Mouse (Mus musculus) c-Kit-positive CD71-positive TER-119-positive erythroid progenitor cells, embryonic 14.5 days (primary cell): Measurements from ENCODE around the gene Tram2.

Source experiments
- DNase-seq: peaks from one replicate; pipeline ENCODE4 v3.0.0-alpha.2; 2013; ENCODE audit warnings: low spot score

The Tram2 gene

DNA sequence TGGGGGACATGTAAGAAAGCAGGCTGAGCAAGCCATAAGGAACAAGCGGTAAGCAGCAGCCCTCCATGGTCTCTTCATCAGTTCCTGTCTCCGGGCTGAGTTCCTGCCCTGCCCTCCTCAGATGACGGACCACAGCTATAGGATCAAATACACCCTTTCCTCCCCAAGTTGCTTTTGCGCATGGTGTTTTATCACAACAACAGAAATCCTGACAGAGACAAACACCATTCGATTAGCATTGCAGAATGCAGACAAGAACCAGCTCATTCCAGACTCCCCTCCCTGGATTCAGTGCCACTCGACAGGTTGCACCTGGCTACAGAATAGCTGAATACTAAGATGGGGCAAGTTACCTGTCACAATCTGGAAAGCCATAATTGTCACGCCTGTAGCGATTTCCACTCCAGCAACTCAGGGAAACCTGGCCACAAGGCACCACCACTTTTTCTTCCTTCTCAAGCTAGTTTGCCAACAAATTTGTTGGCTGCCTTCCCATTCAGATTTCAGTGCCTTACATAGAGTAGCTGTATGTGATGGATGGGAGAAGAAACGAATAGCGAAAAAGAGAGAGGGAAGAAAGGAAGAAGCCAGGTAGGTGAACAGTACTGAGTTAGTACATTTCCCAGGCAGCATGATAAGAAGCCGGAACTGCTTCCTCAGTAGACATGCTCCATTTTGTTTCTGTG, 11.3 kb downstream of the Tram2 start:
- DNase-seq = no peak

DNA sequence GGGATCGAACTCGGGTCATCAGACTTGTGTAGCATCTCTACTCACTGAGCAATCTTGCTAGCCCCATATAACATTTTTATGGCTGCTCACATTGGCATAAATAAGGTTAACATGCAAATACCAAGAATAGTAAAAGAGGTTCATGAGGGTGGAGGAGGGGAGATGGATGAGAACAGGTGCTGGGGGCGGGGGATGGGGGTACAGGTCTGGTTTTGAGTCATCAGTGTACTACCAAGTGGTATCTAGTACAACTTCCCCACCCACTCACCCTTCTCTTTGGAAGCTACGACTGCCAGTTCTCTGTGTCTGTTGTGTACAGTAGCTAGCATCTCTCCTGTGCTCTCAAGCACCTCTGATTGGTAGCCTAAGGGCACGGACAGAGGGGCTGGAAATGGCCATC, 14.9 kb downstream of the Tram2 start:
- no peak for DNase-seq

DNA sequence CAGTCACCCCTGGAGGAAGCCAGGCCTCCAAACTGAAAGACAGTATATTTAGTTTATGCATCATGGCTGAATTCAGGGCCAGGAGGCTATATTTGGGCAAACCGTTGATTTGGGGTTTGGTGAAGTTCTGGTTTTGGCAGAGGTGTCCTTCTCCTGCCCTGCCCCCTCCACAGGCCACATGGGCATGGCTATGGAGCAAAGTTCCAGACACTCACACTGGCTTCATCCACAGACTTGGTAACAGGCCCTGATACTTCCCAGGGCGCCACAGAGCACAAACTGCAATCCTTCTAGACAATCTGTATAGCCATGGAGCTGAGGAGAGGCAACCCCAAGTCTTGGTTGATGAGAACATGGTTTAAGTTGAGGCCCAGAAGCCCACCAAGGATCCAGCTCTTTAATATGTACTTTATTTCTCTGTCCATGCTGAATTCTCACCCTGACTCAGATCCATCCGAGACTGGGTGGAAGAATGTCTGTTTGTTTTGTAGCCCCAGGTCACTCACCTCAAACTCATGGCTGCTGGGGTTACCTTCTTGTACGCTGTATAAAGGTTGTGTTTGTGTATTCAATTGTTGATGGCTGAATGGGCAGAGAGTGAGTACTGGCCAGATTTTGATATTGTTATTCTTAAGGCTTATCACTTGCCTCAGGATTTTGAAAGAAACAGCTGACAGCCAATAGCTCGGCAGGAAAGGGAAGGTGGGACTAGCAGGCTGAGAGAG, 19.5 kb downstream of the Tram2 start:
- no peak for DNase-seq

DNA sequence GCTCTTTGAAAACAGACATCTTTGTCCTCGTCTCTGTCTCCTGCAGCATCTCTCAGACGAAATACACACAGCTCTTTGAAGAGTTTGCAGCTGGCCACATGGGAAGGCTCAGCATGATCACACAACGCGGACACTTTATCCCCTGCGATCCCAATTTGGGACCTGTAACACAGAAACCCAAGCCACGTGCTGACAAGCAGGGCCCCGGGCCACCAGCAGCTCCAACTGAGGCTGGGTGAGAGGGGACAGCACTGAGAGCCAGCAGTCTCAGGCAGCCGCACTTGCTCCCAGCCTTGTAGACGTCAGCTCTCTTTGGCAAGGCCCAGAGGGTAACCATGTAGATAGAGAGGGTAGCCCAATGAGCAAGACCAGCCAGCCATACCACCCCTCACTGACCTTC, 26.0 kb downstream of the Tram2 start:
- no peak for DNase-seq

DNA sequence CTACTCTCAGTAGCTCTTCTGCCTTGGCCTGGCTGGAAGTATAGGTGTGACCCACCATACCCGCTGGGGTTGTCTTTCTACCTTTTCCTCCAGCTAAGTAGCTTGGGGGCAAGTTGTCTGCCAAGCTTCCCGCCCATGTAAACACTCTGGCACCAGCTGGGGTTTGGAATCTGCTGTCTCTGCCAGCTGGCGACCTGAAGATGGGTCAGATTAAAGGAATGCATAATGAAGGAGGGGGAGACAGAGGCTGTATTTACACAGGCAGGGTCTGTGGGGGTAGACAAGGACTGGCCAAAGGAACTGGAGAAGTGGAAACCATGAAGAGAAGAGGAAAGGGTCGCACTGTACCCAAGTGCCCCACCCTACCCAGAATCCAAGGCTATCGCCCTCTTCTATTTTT, 26.4 kb downstream of the Tram2 start:
- no peak for DNase-seq

DNA sequence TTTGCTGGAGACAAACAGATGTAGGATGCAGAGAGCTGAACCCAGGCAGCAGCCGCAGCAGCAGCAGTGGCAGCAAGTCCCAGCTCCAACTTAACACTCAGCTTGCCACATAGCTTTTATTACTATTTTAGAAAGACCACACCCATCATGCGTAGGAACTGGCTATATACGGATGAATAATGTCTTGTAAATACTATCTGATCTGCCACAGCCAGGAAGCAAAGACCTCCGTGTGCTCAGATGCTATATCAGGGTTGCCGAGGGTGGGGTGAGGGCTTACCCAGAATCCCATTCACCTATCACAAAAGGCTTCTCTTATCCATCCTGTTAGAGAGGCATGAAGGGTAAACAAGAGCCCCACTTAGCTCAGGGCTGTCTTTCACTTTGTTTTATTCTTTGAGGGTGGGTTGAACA, 26.9 kb downstream of the Tram2 start:
- DNase-seq = peak; percentile 11

DNA sequence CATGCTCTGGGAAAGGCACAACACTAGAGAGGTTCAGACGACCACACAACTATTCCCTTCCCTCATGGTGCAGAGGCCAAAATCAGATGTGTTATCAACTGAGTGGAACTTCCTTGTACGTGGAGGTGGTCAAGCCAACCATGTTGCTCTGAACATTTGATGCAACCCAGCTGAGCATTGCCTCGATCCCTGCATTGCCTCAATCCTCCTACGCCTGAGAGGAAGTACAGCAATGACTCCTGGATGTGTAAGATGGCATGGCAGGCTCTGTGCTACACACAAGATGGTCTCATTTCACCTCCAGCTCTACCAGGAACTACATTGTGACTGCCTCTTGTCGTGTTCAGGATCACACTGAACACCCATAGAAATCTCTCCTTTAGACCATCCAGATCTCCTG, 30.0 kb downstream of the Tram2 start:
- DNase-seq = no peak

DNA sequence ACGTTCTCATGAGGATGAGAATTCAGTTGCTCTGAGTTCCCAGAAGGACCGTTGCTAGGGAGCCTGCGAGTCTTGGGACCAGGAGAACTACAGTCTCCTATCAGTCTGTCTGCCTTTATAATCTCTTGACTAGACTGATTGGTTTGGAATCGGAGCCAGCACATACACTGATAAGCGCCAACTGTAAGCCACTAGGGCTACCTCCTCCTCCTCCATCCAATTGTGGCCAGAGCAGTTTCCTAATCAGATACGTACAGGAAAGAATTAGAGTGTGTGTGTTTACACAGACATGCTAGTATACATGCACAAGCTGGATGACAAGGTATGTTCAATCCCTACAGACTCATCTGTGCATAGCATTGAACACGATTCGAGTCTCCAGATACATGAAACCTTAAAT, 30.6 kb downstream of the Tram2 start:
- DNase-seq = no peak

DNA sequence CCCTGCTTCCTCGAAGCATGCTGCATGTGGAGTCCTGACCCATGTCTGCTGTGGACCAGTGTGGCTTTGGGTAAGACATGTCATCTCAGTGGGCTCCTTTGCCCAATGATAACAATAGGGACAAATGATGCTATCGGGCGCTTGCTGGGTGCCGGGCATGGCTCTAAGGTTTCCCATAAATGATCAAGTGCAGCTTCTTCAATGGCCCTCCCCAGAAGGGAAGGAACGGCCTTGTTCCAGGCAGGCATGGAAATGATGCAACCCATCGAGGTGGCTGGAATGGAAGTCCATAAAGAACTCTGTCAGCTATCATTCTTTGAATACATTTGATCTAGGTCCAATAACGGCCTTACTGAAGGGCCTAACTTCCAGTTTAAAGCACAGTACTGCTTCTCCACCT, 36.6 kb downstream of the Tram2 start:
- DNase-seq = no peak

DNA sequence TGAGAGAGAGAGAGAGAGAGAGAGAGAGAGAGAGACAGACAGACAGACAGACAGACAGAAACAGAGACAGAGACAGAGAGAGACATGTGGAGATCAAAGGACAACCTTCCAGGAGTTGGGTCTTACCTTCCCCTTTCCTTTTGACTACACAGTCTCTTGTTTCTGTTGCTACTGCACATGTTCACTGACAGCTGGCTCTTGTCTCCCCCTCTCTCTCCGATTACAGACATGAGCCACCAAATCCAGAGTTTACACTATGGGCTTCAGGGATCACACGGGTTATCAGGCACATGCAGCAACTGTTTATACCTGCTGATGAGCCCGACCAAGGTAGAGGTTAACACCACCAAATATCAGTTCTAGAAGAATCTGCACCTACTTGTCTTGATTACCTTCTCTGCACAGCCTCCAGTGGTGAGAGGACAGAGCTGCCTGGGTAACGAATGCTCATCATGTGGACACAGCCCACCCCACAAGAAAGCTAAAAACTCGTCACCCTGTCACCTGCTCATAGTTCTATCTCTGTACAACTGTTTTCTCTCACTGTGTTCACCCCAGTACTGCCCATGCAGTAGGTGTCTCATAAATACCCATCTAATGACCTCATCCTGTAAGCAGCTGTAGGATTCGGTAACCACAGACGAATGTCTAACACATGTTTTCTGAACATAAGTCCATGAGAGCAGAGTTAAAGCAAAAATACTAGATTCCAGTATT, 38.3 kb downstream of the Tram2 start:
- DNase-seq = no peak

DNA sequence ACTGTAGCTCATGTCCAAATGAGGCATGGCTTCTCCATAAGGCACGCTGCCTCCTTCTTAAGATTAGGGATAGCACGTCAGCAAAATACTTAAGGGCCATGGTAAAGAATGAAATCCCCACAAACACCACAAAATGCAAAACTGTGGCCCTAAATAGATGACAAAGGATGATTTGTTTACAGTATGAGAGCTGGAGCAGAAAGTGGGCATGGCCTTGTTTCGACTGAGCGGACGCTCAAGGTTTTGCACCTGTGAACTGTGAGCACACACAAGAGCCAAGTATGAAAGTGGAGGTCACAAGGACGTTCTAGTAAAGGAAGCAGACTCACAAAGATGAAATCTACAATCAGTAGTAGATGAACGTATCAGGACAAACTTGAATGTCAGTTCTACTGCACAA, 38.9 kb downstream of the Tram2 start:
- DNase-seq = no peak

DNA sequence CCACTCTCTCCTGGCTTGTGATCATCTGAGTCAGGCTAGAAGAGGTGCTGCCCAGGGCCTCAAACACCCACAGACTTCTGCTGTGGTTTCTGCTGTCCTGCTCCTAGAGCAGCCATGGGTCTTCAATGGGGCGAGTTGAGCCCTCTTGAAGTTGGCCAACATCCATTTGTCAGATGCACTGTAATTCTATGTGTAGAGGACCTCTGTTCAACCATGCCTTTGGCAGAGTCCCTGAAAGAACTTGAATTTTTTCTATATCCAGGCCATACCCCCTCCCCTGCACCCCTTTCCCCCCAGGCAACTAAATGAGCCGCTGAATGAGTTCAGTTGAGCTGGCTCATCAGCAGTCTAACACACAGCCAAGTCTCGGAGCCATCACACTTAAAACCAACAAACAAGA, 39.5 kb downstream of the Tram2 start:
- DNase-seq = no peak

DNA sequence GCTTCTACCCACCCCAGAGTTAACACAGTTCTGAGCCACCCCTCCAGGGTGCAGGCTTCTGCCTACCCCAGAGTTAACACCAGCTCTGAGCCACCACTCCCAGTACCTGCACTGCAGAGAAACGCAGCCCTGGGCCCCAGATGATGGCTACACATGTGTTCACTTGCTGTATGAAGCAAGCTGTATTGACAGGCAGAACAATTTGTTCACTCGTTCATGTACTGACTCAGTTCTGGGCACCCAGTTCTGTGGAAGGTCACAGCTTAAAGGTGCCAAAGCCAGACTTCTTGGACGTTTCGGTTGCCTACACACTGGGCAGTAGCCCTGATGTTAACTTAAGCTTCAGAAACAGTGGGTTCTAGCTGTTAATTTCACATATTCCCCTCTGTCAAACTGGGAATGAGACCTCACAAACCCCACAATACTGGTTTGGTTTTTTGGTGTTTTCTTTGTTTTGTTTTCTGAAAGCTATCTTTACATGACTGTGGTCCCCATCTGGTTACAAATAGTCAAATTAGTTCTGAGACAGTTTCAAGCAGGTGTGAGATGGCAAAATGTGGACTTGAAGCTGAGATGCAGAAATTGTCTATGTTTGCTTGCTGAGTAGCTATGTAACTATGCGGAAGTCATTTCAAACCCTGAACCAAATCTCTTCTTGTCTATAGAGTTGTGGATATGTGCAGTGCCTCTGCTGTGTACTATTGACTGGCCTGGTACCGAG, 41.0 kb downstream of the Tram2 start:
- DNase-seq = no peak

DNA sequence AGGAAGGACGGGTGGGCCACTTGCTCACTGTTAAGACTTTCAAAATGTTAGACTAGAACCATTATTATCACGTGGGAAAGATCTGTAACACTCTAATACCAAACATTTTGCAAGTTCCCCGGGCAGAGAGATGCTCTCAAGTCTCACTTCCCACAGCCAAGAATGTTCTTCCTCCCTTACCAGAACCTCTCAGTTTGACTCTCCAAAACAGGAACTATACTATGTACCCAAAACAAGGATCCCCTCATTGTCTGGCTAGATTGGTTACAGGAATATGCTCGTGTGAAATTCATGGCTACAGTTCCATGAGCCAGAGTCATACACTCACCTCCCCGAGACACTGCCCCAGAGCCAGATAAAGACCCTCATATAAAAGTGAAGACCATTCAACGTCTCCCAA, 43.2 kb downstream of the Tram2 start:
- DNase-seq = no peak

DNA sequence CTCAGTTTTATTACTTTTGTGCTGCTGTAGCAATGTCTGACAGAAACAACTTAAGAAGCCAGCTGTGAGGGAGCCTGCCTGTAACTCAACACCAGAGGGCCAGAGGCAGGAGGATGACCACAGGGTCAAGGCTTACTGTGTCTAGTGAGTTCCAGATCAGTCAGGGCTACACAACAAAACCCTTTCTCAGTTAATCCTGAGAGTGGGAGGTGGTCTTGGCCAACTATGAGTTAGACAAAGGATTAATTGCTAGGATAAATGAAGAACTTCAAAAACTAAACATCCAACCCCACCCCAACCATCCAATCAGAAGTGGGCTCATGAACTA, 45.3 kb downstream of the Tram2 start:
- no peak for DNase-seq

DNA sequence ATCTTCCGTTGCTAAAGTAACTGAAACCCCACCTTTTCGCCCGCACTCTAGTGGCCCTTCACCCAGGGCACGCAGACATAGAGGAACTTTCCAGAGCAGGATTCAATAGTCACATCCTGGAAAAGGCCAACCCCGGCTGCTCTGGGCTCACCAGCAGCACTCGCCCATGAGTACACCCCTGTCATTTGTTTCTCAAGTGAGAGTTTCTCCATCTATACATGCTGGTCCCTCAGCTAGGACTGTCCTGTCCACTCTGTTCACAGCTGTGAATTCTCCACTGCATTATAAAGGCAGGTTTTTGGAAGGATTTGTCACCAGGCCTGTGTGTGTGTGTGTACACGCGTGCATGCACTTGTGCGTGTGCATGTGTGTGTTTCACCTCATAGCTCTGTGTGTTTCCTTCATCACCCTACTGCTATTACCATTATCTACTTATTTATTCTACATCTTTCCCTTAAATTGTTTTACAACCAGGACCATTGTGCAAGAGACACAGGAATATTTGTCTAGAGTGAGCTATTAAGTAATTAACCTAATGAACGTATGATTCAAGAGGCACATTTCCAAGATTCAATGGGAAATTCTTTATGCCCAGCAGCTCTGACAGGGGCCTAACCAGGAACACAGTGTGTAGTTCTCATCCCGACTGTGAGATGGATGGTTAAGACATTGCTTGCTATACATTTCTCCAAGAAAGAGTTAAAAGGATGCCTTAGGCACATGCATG, 45.8 kb downstream of the Tram2 start:
- DNase-seq = no peak

DNA sequence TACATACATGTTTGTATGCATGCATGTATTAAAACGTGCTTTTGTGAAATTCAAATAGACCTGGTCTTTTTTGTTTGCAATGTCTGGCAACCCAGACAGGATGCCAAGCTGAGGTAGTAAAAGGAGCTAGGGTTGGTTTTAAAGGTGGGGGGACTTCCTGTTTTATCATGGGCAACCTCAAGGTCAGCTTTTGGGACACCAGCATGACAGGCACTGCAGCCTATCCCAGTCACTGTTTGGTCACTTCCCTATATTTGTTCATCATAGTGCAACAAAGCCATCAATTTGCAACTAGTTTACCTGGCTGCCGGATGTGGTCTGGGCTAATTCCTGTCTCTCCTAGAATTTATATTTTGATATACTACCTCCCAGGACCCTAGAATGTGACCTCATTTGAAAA, 47.4 kb downstream of the Tram2 start:
- DNase-seq = no peak

DNA sequence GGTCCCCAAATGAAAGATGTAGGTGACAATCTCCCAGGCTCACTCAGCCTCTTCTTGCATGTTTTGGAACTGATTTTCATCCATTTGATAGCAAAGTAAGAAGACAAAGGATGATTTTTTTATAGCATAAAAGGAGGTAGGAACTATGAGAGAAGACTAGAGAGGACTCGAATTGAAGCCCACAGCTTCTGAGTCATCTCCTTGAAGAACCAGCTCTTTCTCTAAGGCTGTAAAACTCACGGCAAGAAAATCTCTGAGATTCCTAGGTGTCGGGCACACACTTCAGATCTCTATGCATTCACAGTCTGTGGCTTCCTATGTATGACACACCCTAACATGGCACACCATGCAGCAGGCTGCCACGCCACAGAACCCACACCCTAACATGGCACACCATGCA, 50.0 kb downstream of the Tram2 start:
- DNase-seq = no peak

DNA sequence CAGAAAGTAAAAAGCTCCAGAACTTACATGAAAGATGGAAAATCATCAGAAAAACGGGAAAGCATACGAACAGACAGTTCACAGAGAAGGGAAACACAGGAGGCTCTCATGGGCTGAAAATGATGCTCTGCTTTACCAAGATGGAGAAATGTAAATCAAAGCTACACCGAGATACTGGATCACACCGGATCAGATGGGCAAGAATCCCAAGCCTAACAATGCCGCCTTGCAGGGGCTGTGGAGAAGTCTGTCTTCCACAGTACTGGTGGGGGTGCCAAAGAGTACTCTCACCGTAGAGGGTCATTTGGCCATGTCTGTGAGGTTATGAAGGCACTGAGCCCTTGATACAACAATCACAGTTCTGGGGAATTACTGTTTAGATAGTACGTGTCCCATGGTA, 52.5 kb downstream of the Tram2 start:
- no peak for DNase-seq

DNA sequence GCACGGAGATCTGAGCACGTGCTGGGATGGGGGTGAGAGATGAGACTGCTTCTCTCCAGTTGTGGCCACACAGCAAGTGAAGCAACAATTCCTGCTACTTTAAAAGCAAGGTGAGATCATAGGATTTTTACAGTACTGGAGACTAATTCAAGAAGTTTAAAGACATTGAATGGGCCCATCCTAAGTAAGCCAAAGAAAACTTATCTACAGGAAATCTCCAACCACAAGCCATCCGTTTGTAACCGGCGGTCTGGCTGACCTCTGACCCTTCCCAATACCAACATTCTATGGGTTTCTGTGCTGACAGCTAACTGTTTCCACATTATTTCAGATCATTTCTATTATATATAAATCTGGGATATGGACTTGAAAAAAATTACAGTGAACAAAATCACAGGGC, 53.8 kb downstream of the Tram2 start:
- DNase-seq = no peak

DNA sequence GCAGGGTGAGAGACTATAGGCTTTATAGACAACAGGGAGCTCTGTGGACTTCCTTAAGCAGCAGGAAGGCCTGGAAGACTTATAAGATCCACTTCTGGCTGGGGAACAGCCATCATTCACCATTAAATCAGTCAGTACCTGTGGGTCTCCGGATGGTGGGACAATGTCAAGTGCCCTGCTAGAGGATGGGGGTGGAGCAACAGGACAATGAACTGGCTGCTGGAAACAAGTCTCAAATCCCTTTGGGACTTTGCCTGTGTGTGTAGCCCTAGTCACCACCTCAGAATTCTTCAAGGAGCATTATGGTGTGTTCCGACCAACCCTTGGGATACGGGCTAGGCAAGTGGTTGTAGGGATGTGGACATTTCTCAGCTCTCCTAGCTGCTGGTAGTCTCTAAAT, 55.9 kb downstream of the Tram2 start:
- no peak for DNase-seq

DNA sequence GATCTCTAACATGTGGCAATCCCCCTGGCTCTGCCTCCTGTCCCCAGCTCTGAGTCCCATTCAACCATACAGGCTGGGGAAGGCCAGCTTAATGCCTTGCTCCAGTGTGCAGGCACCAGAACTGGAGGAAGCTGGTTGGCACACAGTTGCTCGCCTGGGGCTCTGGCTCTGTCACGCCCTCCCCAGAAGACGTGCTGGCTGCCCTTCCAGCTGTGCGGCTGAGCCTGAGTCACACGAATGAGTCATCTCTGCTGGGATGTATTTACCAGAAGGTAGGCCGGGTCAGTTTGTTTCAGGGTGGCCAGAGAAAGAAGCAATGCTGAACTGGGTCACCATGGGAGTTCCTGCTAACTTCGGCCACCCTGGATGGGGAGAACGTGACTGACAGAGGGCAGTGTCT, 64.6 kb downstream of the Tram2 start:
- no peak for DNase-seq
